Mouse (Mus musculus) embryo, embryonic 10.5 days (tissue): Measurements from ENCODE around the gene Ptprcap.
A peak's percentile ranks its signal among the peaks of the same experiment; 100 is the strongest.

Experiments
- DNase-seq: peaks from one replicate; pipeline ENCODE4 v3.0.0-alpha.2; 2015; ENCODE audit warnings: low spot score

Gene Ptprcap

DNA sequence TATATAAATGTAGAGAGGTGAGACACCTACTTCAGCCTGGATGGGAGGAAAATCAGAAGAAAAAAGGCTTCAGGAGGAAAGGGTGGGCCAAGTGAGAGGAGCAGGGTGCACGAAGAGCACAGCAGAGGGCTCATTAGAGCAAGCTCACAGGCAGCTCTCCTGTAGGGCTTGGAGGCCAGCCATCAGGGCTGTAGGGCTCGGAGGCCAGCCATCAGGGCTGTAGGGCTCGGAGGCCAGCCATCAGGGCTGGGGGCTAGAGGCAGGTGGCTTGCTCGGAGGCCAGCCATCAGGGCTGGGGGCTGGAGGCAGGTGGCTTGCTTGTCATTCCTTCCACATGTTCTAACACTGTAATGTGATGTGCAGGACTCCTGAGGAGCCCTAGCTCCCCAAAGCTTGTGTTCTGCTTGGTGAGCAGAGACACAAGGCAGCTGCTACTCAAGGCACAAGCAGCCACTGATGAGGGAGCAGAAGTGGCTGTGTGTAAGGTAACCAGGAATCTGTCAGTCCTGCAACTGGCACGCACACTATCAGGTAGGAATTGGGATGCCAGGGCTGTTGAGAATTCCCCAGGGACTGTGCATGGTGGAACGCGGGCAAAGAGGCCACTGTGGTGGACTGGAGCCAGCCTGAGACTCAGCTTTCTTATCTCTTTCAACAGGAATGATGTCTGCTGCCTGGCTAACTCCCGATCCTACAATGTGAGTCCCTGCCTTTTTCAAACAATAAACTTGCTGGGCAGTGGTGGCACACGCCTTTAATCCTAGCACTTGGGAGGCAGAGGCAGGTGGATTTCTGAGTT is 13.5 kb downstream of the Ptprcap start:
- DNase-seq = no peak

DNA sequence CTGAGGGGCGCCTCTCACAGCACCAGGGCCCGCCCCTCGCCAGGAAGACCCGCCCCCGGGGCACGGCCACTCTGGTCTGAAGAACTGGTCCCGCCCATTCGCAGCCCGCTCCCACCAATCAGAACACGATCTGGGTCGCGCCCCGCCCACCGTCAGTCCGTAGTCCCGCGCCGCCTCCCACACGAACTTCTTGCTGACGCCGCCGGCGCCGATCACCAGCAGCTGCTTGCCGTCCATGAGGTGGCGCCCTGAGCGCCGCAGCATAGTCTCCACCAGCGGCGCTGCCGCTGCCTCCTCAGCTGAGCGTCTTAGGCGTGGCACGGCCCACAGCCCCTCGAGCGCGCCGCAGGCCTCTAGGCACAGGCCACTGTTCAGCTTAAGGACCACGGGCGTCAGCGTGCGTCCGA is 16.0 kb downstream of the Ptprcap start:
- DNase-seq = peak; percentile 99

GRCm38 (mm10) chr19:4169810-4170209 is 16.4 kb downstream of the Ptprcap start:
- no peak for DNase-seq

- DNase-seq = no peak
Measured at GRCm38 (mm10) chr19:4170723-4171392, 17.5 kb downstream of the Ptprcap start.

DNA sequence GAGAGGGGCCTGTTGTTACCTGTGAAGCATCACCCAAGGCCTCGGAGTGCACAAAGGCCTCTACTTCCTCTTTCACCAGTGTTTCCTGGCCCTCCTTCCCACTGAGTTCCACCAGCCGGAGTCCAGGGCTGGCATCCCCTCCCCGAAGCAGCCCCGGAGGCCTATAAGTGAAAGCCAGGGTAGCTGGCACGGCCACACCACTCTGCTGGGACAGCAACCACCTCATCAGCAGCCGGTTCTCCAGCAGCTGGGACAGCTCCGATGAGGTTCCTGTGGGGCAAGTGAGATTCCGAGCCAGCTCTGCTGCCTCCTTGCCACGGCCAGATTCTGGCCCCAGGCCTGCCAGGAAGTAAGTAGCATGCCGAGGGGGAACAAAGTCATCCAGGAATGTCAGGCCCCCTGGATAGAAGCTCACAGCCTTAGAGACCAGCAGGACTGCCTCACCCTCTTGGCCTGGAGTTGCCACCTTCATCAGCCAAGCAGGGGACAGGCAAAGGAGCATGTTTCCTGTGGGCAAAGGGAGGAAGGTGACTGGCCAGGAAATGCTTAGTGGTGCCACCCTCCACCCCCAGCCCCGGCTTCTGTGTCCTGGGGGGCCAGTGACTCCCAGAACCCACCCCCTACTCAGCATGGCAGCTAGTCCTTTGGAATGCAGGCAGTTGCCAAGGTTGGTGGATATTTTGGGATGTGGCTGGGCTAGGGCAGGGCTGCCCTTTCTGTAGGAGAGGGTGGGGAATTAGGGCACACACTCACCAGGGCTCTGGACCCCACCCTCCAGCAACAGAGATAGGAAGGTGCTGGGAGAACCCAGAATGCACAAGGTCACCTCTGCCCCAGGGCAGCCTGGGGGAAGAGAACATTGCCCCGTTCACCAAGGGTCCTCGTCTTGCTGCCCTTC is 18.2 kb downstream of the Ptprcap start:
- no peak for DNase-seq

DNA sequence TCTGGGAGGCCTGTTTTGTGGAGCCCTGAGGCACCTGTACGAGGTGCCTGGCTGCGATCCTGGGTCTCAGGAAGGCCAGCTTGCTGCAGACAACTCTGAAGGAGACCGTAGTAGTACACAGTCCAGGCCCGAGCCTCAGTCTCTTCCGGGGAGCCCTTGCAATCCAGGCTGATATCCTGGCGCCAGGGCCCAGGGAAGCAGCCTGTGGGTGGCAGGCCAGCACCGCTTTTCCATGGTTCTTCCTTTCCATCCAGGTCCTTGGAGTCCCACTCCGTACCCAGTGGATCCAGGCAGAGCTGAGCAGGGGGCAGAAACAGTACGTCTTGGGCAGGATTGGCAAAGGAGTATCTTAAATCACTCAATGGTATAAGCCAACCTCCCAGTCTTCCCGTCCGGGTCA is 19.5 kb downstream of the Ptprcap start:
- no peak for DNase-seq

- peak; percentile 33 for DNase-seq
Measured at GRCm38 (mm10) chr19:4175368-4175947, 22.1 kb downstream of the Ptprcap start, which contains the start of gene Carns1. Carns1 (minus strand) TSS chr19:4175479.

GRCm38 (mm10) chr19:4180411-4180810 is 27.0 kb downstream of the Ptprcap start:
- no peak for DNase-seq

DNA sequence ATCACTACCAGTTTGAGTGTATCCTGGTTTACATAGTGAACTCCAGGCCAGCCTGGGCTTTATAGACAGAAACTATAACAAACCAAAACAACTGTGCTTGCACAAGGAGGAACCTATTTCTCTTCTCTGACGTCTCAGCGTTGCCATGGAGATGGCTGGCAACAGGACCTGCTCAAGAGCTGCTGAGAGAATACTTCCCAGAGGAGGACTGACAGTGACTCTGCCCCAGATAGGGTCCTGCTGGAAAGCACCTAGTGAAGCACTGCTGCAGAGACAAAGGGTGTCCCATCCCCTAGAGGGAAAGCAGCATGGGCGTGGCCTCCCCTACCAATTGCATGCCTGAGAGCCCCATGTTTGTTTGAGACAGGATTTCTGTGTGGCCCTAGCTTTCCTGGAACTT is 28.5 kb downstream of the Ptprcap start:
- DNase-seq = peak; percentile 60

GRCm38 (mm10) chr19:4183689-4184088 is 30.3 kb downstream of the Ptprcap start:
- no peak for DNase-seq

GRCm38 (mm10) chr19:4184976-4185975 is 31.9 kb downstream of the Ptprcap start:
- no peak for DNase-seq

DNA sequence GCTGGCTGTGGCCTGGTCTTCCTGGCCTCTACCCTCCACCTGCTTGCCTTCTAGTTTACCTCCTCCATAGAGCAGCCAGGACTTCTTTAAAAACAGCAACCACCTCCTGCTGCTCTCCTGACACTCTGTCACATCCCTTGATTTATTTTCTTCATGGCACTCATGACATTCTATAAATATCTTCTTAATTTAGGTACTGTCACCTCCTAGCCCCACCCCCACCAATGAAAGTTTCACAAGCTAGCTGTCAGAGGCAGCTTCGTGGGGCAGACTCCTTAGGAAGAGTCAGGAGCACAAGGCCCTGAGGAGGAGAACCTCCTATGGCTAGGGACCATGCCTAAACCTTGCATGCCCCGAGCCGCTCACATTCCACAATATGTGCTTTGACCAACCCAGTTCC is 33.9 kb downstream of the Ptprcap start:
- DNase-seq = no peak

GRCm38 (mm10) chr19:4189051-4189620 is 35.7 kb downstream of the Ptprcap start:
- DNase-seq = no peak

DNA sequence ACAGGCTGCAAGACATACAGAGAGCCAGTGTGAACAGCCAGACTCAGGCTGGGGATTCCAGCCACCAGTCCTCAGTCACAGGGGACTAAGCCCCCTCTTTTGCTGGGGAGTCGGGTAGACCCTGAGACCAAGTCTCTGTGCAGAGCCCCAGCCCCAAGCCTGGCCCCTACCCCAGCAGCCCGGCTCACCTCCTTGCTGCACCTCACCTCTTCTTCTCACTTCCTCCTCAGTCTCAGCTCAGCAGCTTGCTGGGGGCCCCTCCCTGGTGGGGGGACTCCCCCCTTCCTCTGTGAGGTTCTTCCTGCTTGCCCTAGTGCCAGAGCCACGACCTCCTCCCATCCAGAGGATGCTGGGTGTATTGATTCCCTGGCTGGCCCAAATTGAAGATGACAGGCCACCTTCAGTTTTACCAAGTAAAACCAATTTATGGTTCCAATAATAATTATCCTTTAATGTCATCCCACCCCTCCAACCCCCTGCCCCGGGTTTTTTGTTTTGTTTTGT is 37.5 kb downstream of the Ptprcap start, which contains the start of gene Tbc1d10c:
Gene Tbc1d10c, minus strand, starts transcription at position 454 of the 504 bp plus-strand sequence.
- no peak for DNase-seq

DNA sequence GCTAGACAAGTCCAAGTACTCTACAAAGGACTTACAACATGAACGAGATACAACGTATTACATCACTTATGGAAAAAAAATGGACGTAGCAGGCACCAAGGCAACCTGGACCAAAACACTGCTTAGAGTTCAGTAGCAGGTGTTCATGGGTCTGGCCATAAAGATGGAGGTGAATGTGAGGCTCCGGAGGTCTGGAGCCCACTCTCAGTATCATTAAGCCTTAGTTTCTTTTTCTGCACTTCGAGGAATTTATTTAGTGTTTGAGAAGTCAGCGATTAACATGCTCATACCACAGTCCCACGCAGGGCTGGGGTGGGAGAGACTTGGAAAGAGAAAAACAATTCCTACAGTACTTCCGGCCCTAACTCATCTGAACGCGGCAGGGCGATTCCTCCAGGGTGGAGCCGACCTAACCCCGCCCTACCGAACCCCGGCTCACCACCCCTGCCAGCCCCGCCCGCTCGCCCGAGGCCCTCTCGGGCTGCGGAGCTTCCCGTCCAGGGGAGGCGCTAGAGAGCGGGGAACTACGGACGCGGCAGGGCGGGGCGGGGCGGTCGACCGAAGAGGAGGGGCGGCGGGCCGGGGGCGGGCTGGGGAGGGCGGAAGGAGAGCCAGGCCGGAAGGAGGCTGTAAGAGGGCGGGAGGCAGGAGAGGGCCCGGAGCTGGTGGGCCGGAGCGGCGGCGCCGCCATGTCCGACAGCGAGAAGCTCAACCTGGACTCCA is 38.3 kb downstream of the Ptprcap start, which contains the start of gene Ppp1ca:
Gene Ppp1ca, plus strand, starts transcription at position 538 of the 723 bp plus-strand sequence.
- peak; percentile 96 for DNase-seq

DNA sequence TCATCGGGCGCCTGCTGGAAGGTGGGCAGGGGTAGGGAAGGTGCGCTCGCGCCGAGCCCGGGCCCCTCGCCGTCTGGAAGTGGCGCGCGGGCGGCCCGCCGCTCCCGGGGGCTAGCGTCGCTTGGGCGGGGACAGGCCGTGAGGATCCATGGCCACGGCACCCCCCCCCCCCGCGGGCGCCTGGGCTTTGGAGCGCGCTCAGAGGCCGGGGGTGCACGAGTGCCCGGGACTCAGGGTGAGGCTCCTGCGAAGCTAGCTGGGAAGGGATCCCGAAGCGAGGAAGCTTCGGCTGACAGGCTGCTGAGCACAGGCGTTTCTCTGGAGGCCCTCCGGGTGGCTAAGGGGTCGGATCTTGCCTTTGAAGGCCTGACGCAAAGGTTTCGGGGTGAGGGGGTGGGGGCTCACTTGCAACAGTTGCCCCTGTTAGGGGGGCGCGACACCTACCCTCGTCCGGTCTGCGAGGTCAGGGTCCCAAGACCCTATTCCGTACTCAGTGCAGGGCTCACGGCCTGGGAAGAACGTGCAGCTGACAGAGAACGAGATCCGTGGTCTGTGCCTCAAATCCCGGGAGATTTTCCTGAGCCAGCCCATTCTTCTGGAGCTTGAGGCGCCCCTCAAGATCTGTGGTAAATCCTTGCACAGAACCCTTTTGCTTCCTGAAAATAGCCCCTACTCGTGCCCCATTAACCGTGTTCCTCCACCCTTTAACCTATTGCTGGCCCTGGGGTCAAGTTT is 39.0 kb downstream of the Ptprcap start:
- DNase-seq = peak; percentile 48

GRCm38 (mm10) chr19:4193129-4193528 is 39.7 kb downstream of the Ptprcap start:
- DNase-seq = no peak

- DNase-seq = no peak
Measured at GRCm38 (mm10) chr19:4194021-4194724, 40.8 kb downstream of the Ptprcap start.
